ENCODE assay signal across 8 mouse cellular contexts in the genomic region with DNA sequence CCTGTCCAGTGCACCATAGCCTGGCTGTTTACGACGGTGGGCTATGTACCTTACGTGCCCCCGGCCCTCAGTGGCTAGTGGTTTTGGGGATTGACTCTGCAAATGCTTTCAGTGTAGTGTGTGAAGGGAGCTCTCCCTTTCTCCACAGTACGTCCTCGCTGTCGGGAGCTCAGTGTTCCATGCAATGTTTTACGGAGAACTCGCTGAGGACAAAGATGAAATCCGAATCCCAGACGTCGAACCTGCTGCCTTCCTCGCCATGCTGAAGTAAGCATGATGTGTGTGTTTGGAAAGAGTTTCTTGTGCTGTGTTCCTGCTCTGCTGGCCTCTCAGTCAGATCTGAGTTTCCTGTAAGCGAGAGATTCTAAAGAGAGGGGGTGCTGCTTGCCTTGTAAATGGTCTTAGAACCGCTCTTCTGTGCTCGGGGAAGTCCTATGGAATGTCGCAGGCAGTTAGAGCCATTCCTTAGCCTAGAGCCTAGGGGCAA. TPM values are rescaled to one million over a fixed set of nuclear protein-coding genes. Genes with fewer than 3 reads are reported as not detected.
A peak's percentile ranks its signal among the peaks of the same experiment; 100 is the strongest.
DNase-seq lines count a peak whose midpoint lies in the region; ATAC-seq and TF ChIP-seq lines count a peak whose summit lies in the region.

No protein-coding gene starts in this region.

- no peak for DNase-seq in gastrocnemius, adult 2 months
- DNase-seq in gastrocnemius, adult 8-10 months (ENCODE audit: low spot score in 2 of 2): no peak
- DNase-seq in brain, embryonic 14.5 days (ENCODE audit: low read depth): peak; percentile 75
- peak; percentile 28 to 42 for DNase-seq in layer of hippocampus, postnatal 36 days
- DNase-seq in stomach, postnatal 0 days (ENCODE audit: low spot score): peak; percentile 39
- DNase-seq in thymus, postnatal 14 days: no peak

- intact Hi-C loops in gastrocnemius, adult 2 months (cut with DNase I): no loop called here

- H3K27me3 ChIP-seq in forebrain, embryonic 16.5 days (replicated peaks; ENCODE audit: control insufficient read depth, insufficient read depth, low read length): no peaks in the 10 kb centered on the region
- no peaks in the 10 kb centered on the region for H3K27me3 ChIP-seq in stomach, postnatal 0 days (ENCODE audit: control insufficient read depth, insufficient read depth, low read length)
- H3K27me3 ChIP-seq in liver, embryonic 12.5 days (replicated peaks): no peaks in the 10 kb centered on the region

- ATAC-seq in forebrain, embryonic 16.5 days: no peak
- no peak for ATAC-seq in stomach, postnatal 0 days (ENCODE audit: low FRiP score, low TSS enrichment)
- no peak for ATAC-seq in liver, embryonic 12.5 days

- H3K27ac ChIP-seq in gastrocnemius, adult 2 months: peak overlapping the region; percentile 83
- no peak overlapping the region for H3K27ac ChIP-seq in forebrain, embryonic 16.5 days (ENCODE audit: low read length)
- H3K27ac ChIP-seq in stomach, postnatal 0 days (replicated peaks): peak overlapping the region; percentile 86
- H3K27ac ChIP-seq in liver, embryonic 12.5 days: no peak overlapping the region

- TF ChIP-seq EP300 in stomach, postnatal 0 days (optimal IDR thresholded peaks at IDR 0.05): no peak

- 61% methylated on average over 17 of the region's 17 CpGs for WGBS in forebrain, embryonic 16.5 days
- WGBS in stomach, postnatal 0 days: 20% methylated on average over 17 of the region's 17 CpGs
- WGBS in liver, embryonic 12.5 days (ENCODE audit: insufficient replicate concordance): 76% methylated on average over 17 of the region's 17 CpGs

- no peaks in the 10 kb centered on the region for H3K9me3 ChIP-seq in forebrain, embryonic 16.5 days (ENCODE audit: control insufficient read depth, low read length)
- H3K9me3 ChIP-seq in stomach, postnatal 0 days (ENCODE audit: control insufficient read depth, low read length): no peaks in the 10 kb centered on the region
- no peaks in the 10 kb centered on the region for H3K9me3 ChIP-seq in liver, embryonic 12.5 days (replicated peaks)

- no peak overlapping the region; the same call in 1 of the 2 replicates for H3K9ac ChIP-seq in forebrain, embryonic 16.5 days (replicated peaks; ENCODE audit: low read depth, low read length)
- H3K9ac ChIP-seq in stomach, postnatal 0 days (ENCODE audit: low read length): peak overlapping the region; percentile 63
- H3K9ac ChIP-seq in liver, embryonic 12.5 days: no peak overlapping the region

- peaks cover 24% of the 10 kb centered on the region for H3K4me1 ChIP-seq in forebrain, embryonic 16.5 days (replicated peaks; ENCODE audit: control insufficient read depth, insufficient read depth, low read length)
- H3K4me1 ChIP-seq in stomach, postnatal 0 days (replicated peaks; ENCODE audit: control insufficient read depth, insufficient read depth): peaks cover 7% of the 10 kb centered on the region
- peaks cover 16% of the 10 kb centered on the region; the same call in 1 of the 2 replicates for H3K4me1 ChIP-seq in liver, embryonic 12.5 days

- peak overlapping the region; percentile 69 for H3K4me2 ChIP-seq in forebrain, embryonic 16.5 days (ENCODE audit: low read length)
- peak overlapping the region; percentile 53 for H3K4me2 ChIP-seq in stomach, postnatal 0 days (replicated peaks; ENCODE audit: low read depth)
- H3K4me2 ChIP-seq in liver, embryonic 12.5 days: no peak overlapping the region

- TF ChIP-seq POLR2A in brain, embryonic 14.5 days (IDR thresholded peaks at IDR 0.05; ENCODE audit: borderline replicate concordance, extremely low read depth, insufficient read depth, insufficient read length, poor library complexity, severe bottlenecking): no peak

- H3K4me3 ChIP-seq in gastrocnemius, adult 2 months: peak overlapping the region; percentile 69
- peak overlapping the region; percentile 51 for H3K4me3 ChIP-seq in forebrain, embryonic 16.5 days (replicated peaks; ENCODE audit: low read length)
- peak overlapping the region; percentile 58 for H3K4me3 ChIP-seq in stomach, postnatal 0 days (ENCODE audit: low read depth, low read length)
- no peak overlapping the region for H3K4me3 ChIP-seq in liver, embryonic 12.5 days

- TF ChIP-seq CTCF in gastrocnemius, adult 2 months (IDR thresholded peaks at IDR 0.05): peak; percentile 36; the same call in 1 of the 2 replicates
- TF ChIP-seq CTCF in brain, embryonic 14.5 days (IDR thresholded peaks at IDR 0.05; ENCODE audit: borderline replicate concordance, extremely low read depth, insufficient read depth, insufficient read length): peak; percentile 8; the same call in 1 of the 2 replicates
- TF ChIP-seq CTCF in stomach, postnatal 0 days (IDR thresholded peaks at IDR 0.05; ENCODE audit: low read depth): peak; percentile 65

- peaks cover 3% of the 10 kb centered on the region for H3K36me3 ChIP-seq in forebrain, embryonic 16.5 days (ENCODE audit: control insufficient read depth, insufficient read depth)
- H3K36me3 ChIP-seq in stomach, postnatal 0 days (ENCODE audit: control insufficient read depth, insufficient read depth, low read length): 0 out of 2 replicates have a peak, but pooled peaks cover 4% of the 10 kb centered on the region
- H3K36me3 ChIP-seq in liver, embryonic 12.5 days: peaks cover 18% of the 10 kb centered on the region

RNA-seq across cellular contexts. Expression of a gene that starts 23.9 kb away (rescaled TPM):
- 1 to 10 TPM; 8.4 to 9.7 TPM for total RNA-seq in gastrocnemius, adult 2 months (2021)
- 1 to 10 TPM; 7.3 to 9.6 (median 8.1) TPM for total RNA-seq in gastrocnemius, adult 8-10 months (2022)
- 34.5 and 46.4 TPM in 2 replicates for polyA plus RNA-seq in brain, embryonic 14.5 days (2012; rRNA removed)
- 21.1 and 28.3 TPM in 2 replicates for polyA plus RNA-seq in forebrain, embryonic 16.5 days (2015; fragmentation: Nextera tagmentation; extraction: Ambion mirVana)
- total RNA-seq in layer of hippocampus, postnatal 36 days (2021): 100 to 1,000 TPM; 198 to 207 TPM
- polyA plus RNA-seq in stomach, postnatal 0 days (2015; fragmentation: Nextera tagmentation; extraction: Ambion mirVana): 23.7 and 24.7 TPM in 2 replicates
- 3.0 and 3.1 TPM in 2 replicates for polyA plus RNA-seq in liver, embryonic 12.5 days (2016; fragmentation: Nextera tagmentation; extraction: Ambion mirVana)

Comparison
In these comparisons a context has a peak if more than half of its experiments do, and no peak if none do; other contexts are left out.
1. DNase-seq: peak in brain, embryonic 14.5 days (single experiment), layer of hippocampus, postnatal 36 days (2 of 2) and stomach, postnatal 0 days (single experiment); none in gastrocnemius, adult 2 months (single experiment), gastrocnemius, adult 8-10 months (0 of 2) and thymus, postnatal 14 days (single experiment).
2. H3K27ac ChIP-seq: peak in gastrocnemius, adult 2 months (single experiment) and stomach, postnatal 0 days (single experiment); none in forebrain, embryonic 16.5 days (single experiment) and liver, embryonic 12.5 days (single experiment).
3. CTCF ChIP-seq: peak in every context shown above with its lines; median percentile 65 in stomach, postnatal 0 days; 36 in gastrocnemius, adult 2 months; 8 in brain, embryonic 14.5 days.